Mouse (Mus musculus): ENCODE measurements around the gene Ccser1.
A peak's percentile ranks its signal among the peaks of the same experiment; 100 is the strongest.
"Not testable (repeated sequence)": the region's sequence is repeated elsewhere in the genome, so short reads cannot be mapped to it uniquely, and the experiment has no call there.

The Ccser1 gene

GRCm38 (mm10) chr6:61230058-61230718 is 50.1 kb downstream of the Ccser1 start:
- no peak for DNase-seq

- no peak for DNase-seq
Measured at GRCm38 (mm10) chr6:61233060-61233459, 52.9 kb downstream of the Ccser1 start.

- no peak for DNase-seq
Measured at GRCm38 (mm10) chr6:61233548-61234187, 53.5 kb downstream of the Ccser1 start.

- no peak for DNase-seq
Measured at GRCm38 (mm10) chr6:61240618-61241017, 60.5 kb downstream of the Ccser1 start.

- DNase-seq: no peak
Measured at GRCm38 (mm10) chr6:61242556-61242955, 62.4 kb downstream of the Ccser1 start.

- no peak for DNase-seq
Measured at GRCm38 (mm10) chr6:61246523-61246922, 66.4 kb downstream of the Ccser1 start.

GRCm38 (mm10) chr6:61247842-61248472 is 67.8 kb downstream of the Ccser1 start:
- no peak for DNase-seq

GRCm38 (mm10) chr6:61248700-61249099 is 68.6 kb downstream of the Ccser1 start:
- peak; percentile 11 for DNase-seq

- no peak for DNase-seq
Measured at GRCm38 (mm10) chr6:61251232-61251631, 71.1 kb downstream of the Ccser1 start.

GRCm38 (mm10) chr6:61252912-61253311 is 72.8 kb downstream of the Ccser1 start:
- no peak for DNase-seq

- not testable (repeated sequence) for DNase-seq
Measured at GRCm38 (mm10) chr6:61255874-61256273, 75.8 kb downstream of the Ccser1 start.

GRCm38 (mm10) chr6:61258847-61259634 is 78.9 kb downstream of the Ccser1 start:
- no peak for DNase-seq

- DNase-seq: no peak
Measured at GRCm38 (mm10) chr6:61261381-61261780, 81.3 kb downstream of the Ccser1 start.

GRCm38 (mm10) chr6:61262448-61262847 is 82.3 kb downstream of the Ccser1 start:
- no peak for DNase-seq

GRCm38 (mm10) chr6:61263291-61263690 is 83.2 kb downstream of the Ccser1 start:
- DNase-seq: no peak

GRCm38 (mm10) chr6:61271033-61271432 is 90.9 kb downstream of the Ccser1 start:
- no peak for DNase-seq

GRCm38 (mm10) chr6:61273430-61273829 is 93.3 kb downstream of the Ccser1 start:
- DNase-seq: no peak

GRCm38 (mm10) chr6:61279506-61279905 is 99.4 kb downstream of the Ccser1 start:
- no peak for DNase-seq

- DNase-seq: no peak
Measured at GRCm38 (mm10) chr6:61292927-61293326, 112.8 kb downstream of the Ccser1 start.

- no peak for DNase-seq
Measured at GRCm38 (mm10) chr6:61295535-61295934, 115.4 kb downstream of the Ccser1 start.

GRCm38 (mm10) chr6:61296188-61297037 is 116.3 kb downstream of the Ccser1 start:
- DNase-seq: peak; percentile 68

GRCm38 (mm10) chr6:61300441-61300840 is 120.3 kb downstream of the Ccser1 start:
- no peak for DNase-seq
